Mouse (Mus musculus): ENCODE data around the gene Galnt2. TPM values are rescaled to one million over a fixed set of nuclear protein-coding genes. Genes with fewer than 3 reads are reported as not detected.
A peak's percentile ranks its signal among the peaks of the same experiment; 100 is the strongest.

Galnt2 gene
- total and polyA plus RNA-seq, 2 experiments from 2014 or later = 36.5 to 54.9 TPM

DNA sequence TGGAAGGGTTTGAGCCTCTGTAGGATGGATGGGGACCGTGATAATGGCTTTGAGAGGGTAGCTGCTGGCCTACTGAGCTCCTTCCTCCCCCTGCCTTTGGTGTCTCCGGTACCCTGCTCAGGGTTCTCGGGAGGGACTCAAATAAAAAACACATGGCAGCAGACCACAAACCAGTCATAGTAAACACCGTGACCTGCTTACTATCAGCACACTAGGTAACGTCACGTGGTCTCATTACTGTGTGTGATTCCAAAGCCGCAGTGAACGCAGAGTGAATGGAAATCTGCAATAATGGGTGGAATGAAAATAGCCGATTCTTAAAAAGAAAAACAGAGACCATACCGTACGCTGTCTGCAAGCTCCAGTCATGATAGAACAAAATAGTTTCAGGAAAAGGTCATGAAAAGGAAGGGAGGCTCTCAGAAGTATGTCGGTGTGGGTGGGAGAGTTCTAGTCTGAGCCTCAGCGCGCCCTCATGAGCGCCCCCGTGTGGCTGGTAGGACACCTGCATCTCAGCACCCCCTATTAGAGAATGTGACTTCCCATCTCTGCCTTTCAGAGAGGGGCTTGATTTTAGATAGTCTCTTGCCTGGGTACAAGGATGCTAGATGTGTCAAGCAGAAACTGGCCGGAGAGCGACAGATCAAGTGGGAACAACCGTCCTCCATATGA, 115.8 kb downstream of the Galnt2 start:
- H3K4me3 ChIP-seq (ENCODE audit: low read length) = no peak overlapping the region
- no peaks in the 10 kb centered on the region for H3K27me3 ChIP-seq (ENCODE audit: insufficient read depth, low read length)
- peak; percentile 67 for ATAC-seq
- peak; percentile 83 for DNase-seq (ENCODE audit: low spot score)
- H3K4me2 ChIP-seq (ENCODE audit: low read depth, low read length) = no peak overlapping the region
- TF ChIP-seq CTCF (IDR thresholded peaks at IDR 0.05; ENCODE audit: low read depth) = peak; percentile 98
- H3K9me3 ChIP-seq (ENCODE audit: low read length) = no peaks in the 10 kb centered on the region
- H3K4me1 ChIP-seq (ENCODE audit: insufficient read depth, low read length) = no peaks in the 10 kb centered on the region
- no peak overlapping the region for H3K9ac ChIP-seq (replicated peaks; ENCODE audit: low read length)
- no peak overlapping the region for H3K27ac ChIP-seq
- peaks cover 21% of the 10 kb centered on the region; the same call in 1 of the 2 replicates for H3K36me3 ChIP-seq (ENCODE audit: insufficient read depth, low read length)
- 48% methylated on average over 19 of the region's 19 CpGs for WGBS

DNA sequence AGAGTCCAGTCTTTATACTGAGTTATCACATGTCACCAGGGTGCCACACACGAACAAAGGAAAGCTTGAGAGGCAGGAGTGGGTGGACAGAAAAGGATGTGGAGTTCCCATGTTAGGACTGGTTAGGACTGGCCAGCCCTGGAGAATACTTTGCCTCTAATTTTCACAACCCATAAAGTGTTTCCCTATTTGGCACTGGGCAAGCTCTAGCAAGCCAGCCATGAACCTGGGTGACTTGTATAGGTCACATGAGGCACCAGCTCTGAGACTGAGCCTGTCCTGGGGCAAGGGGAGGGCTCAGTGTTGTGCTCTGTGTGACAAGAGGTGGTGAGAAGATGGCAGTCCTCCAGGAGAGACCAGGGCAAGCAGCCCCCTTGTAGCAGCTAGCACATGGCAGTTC, 116.9 kb downstream of the Galnt2 start:
- Histone ChIP-seq H3K9me3 (ENCODE audit: low read length) (no peaks in the 10 kb centered on the region), H3K9ac (replicated peaks; ENCODE audit: low read length) (no peak overlapping the region), H3K4me1 (ENCODE audit: insufficient read depth, low read length) (no peaks in the 10 kb centered on the region), H3K4me3 (ENCODE audit: low read length) (no peak overlapping the region), H3K4me2 (ENCODE audit: low read depth, low read length) (no peak overlapping the region), H3K27ac (no peak overlapping the region), H3K27me3 (ENCODE audit: insufficient read depth, low read length) (no peaks in the 10 kb centered on the region), H3K36me3 (ENCODE audit: insufficient read depth, low read length) (peaks cover 18% of the 10 kb centered on the region; the same call in 1 of the 2 replicates)
- no peak for DNase-seq (ENCODE audit: low spot score)
- 22% methylated on average over 1 of the region's 1 CpGs for WGBS
- TF ChIP-seq CTCF (IDR thresholded peaks at IDR 0.05; ENCODE audit: low read depth) = no peak
- ATAC-seq = no peak

DNA sequence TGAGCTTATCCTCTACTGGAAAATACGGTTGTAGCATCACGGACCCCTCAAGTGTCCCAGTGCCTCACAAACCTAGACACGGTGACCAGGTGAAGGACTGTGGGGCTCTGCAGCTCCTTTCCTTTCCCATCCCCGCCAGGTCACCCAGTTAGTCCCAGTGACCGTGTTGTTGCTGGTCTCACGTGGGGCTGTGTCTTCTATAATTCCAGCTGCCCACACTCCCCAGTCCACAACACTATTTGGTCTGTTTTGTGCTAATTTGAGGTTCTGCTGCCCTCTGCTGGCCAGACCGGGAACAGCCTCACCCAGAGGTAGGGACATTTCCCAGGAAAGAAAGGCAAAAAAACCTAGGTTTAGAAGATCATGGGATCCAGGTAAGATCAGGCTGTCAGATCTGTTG, 118.5 kb downstream of the Galnt2 start:
- WGBS = 38% methylated on average over 7 of the region's 7 CpGs
- no peak overlapping the region for H3K27ac ChIP-seq
- H3K27me3 ChIP-seq (ENCODE audit: insufficient read depth, low read length) = no peaks in the 10 kb centered on the region
- DNase-seq (ENCODE audit: low spot score) (peak; percentile 86), ATAC-seq (peak; percentile 55)
- no peak overlapping the region for H3K4me2 ChIP-seq (ENCODE audit: low read depth, low read length)
- H3K9ac ChIP-seq (replicated peaks; ENCODE audit: low read length) = no peak overlapping the region
- H3K36me3 ChIP-seq (ENCODE audit: insufficient read depth, low read length) = peaks cover 2% of the 10 kb centered on the region; the same call in 1 of the 2 replicates
- no peaks in the 10 kb centered on the region for H3K9me3 ChIP-seq (ENCODE audit: low read length)
- no peak overlapping the region for H3K4me3 ChIP-seq (ENCODE audit: low read length)
- no peaks in the 10 kb centered on the region for H3K4me1 ChIP-seq (ENCODE audit: insufficient read depth, low read length)
- TF ChIP-seq CTCF (IDR thresholded peaks at IDR 0.05; ENCODE audit: low read depth) = peak; percentile 99

DNA sequence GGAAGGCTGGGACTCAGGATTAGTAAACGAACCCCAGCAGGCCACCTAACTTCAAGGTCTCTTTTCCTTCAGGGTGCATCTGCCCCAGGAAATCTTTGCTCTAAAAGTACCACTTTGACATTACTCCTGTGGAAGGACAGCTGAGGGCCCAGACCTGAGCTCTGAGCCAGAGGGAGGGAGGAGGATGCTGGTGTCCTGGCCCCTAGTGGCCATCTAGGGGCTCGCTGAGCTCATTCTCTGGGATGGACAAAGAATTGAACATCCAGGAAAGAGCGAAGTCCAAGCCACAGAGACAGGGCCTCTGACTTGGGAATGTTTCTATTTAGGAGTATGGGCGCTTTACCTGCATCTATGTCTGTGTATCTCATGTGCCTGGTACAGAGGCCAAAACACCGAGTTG, 120.4 kb downstream of the Galnt2 start:
- DNase-seq (ENCODE audit: low spot score) (no peak), ATAC-seq (no peak)
- Histone ChIP-seq H3K4me2 (ENCODE audit: low read depth, low read length) (no peak overlapping the region), H3K9ac (replicated peaks; ENCODE audit: low read length) (no peak overlapping the region), H3K4me1 (ENCODE audit: insufficient read depth, low read length) (no peaks in the 10 kb centered on the region), H3K27me3 (ENCODE audit: insufficient read depth, low read length) (no peaks in the 10 kb centered on the region), H3K4me3 (ENCODE audit: low read length) (no peak overlapping the region), H3K36me3 (ENCODE audit: insufficient read depth, low read length) (no peaks in the 10 kb centered on the region), H3K27ac (no peak overlapping the region), H3K9me3 (ENCODE audit: low read length) (no peaks in the 10 kb centered on the region)
- peak; percentile 57 for TF ChIP-seq CTCF (IDR thresholded peaks at IDR 0.05; ENCODE audit: low read depth)
- 65% methylated on average over 5 of the region's 5 CpGs for WGBS

DNA sequence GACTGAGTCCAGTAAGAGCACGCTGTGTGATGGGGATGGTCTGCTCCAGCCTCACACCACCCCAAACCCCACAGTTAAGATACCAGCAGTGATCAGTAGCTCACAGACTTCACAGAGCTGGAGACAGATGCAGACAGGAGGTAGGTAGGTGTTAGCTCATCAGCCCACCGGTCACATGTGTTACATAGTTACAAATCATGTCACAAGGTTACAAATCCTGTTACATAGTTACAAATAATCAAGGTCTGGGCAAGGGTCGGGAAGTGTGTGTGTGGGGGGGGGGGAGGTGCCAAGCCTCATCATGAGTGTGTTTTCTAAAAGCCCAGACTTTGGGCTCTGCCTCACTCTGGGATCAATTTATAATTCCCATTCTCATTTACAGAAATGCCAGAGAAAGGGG, 129.7 kb downstream of the Galnt2 start:
- H3K4me1 ChIP-seq (ENCODE audit: insufficient read depth, low read length) = no peaks in the 10 kb centered on the region
- H3K4me2 ChIP-seq (ENCODE audit: low read depth, low read length) = no peak overlapping the region
- 86% methylated on average over 3 of the region's 3 CpGs for WGBS
- H3K9ac ChIP-seq (replicated peaks; ENCODE audit: low read length) = no peak overlapping the region
- DNase-seq (ENCODE audit: low spot score) (no peak), ATAC-seq (no peak)
- H3K27me3 ChIP-seq (ENCODE audit: insufficient read depth, low read length) = no peaks in the 10 kb centered on the region
- H3K4me3 ChIP-seq (ENCODE audit: low read length) = no peak overlapping the region
- H3K27ac ChIP-seq = no peak overlapping the region
- no peaks in the 10 kb centered on the region for H3K9me3 ChIP-seq (ENCODE audit: low read length)
- H3K36me3 ChIP-seq (ENCODE audit: insufficient read depth, low read length) = no peaks in the 10 kb centered on the region
- TF ChIP-seq CTCF (IDR thresholded peaks at IDR 0.05; ENCODE audit: low read depth) = no peak

DNA sequence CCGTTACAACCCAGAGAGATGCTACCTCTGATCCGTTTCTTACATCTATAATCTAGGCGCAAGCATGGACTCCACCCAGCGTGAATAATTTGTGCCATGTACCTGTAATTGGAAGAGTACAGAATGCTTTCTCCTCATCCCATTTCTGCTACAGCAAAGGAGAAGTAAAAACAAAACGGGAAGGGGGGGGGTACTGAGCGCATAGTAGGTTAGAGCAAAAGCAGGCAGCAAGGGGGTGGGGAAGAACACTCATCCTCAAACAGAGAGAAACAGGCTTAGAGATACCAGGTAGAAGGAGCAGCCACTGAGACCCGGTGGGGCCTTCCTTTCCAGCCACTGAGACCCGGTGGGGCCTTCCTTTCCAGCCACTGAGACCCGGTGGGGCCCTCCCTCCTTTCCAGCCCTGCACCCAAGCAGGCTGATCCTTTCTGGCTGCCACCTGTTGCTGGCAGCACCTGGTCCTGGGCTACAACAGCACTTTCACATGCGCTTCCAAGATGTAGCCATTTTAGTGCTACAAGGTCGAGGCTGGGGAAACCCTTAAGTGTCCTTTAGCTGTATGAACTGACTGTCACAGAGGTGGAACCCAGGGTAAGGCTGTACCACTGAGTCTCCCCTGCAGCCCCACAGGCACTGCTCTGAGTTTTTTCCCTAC, 130.7 kb downstream of the Galnt2 start:
- Histone ChIP-seq H3K9me3 (ENCODE audit: low read length) (no peaks in the 10 kb centered on the region), H3K9ac (replicated peaks; ENCODE audit: low read length) (no peak overlapping the region), H3K4me1 (ENCODE audit: insufficient read depth, low read length) (no peaks in the 10 kb centered on the region), H3K27me3 (ENCODE audit: insufficient read depth, low read length) (no peaks in the 10 kb centered on the region), H3K4me2 (ENCODE audit: low read depth, low read length) (no peak overlapping the region), H3K36me3 (ENCODE audit: insufficient read depth, low read length) (peaks cover 2% of the 10 kb centered on the region; the same call in 1 of the 2 replicates), H3K4me3 (ENCODE audit: low read length) (no peak overlapping the region), H3K27ac (no peak overlapping the region)
- ATAC-seq (no peak), DNase-seq (ENCODE audit: low spot score) (no peak)
- WGBS = 85% methylated on average over 11 of the region's 11 CpGs
- TF ChIP-seq CTCF (IDR thresholded peaks at IDR 0.05; ENCODE audit: low read depth) = no peak

- TF ChIP-seq CTCF (IDR thresholded peaks at IDR 0.05; ENCODE audit: low read depth) = no peak
These were observed 131.4 kb downstream of the Galnt2 start for GRCm38 (mm10) chr8:124362589-124362988.

More at GRCm38 (mm10) chr8:124362589-124362988, 131.4 kb downstream of the Galnt2 start:
- Histone ChIP-seq H3K4me3 (ENCODE audit: low read length) (no peak overlapping the region), H3K9me3 (ENCODE audit: low read length) (no peaks in the 10 kb centered on the region), H3K4me1 (ENCODE audit: insufficient read depth, low read length) (no peaks in the 10 kb centered on the region), H3K27me3 (ENCODE audit: insufficient read depth, low read length) (no peaks in the 10 kb centered on the region), H3K27ac (no peak overlapping the region), H3K4me2 (ENCODE audit: low read depth, low read length) (no peak overlapping the region), H3K9ac (replicated peaks; ENCODE audit: low read length) (no peak overlapping the region), H3K36me3 (ENCODE audit: insufficient read depth, low read length) (peaks cover 7% of the 10 kb centered on the region; the same call in 1 of the 2 replicates)
- no peak for DNase-seq (ENCODE audit: low spot score)
- 81% methylated on average over 7 of the region's 7 CpGs for WGBS
- ATAC-seq = no peak

Measured in hindbrain, postnatal 0 days (tissue).